Mouse (Mus musculus): ENCODE data around the gene Opa1.

DNA sequence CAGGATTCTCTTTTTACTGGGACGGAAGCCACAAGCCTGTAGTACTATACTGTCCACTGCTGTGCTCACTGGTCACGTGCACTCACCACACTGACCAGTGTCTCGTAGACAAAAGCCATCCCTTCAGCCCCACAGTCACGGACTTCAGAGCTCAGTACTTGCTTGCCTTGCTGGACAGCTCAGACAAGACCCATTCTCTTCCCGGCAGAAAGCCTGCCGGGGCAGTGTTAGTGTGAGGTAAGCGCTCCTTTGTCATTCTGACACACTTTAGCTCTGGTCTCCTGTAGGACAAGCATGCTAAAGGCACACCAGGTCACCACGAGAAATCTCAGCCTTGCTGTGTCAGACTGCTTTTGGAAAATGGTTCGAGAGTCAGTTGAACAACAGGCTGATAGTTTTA, 35.6 kb downstream of the Opa1 start:
- no peak for TF ChIP-seq CTCF (IDR thresholded peaks at IDR 0.05; ENCODE audit: low read depth)
- no peak for TF ChIP-seq EP300 (IDR thresholded peaks at IDR 0.05; ENCODE audit: low read depth)
